Comparison of ENCODE assay signal across 8 mouse cellular contexts in genomic region chr8:81341191-81341590, GRCm38 (mm10). TPM values are rescaled to one million over a fixed set of nuclear protein-coding genes. Genes with fewer than 3 reads are reported as not detected.
DNase-seq lines count a peak whose midpoint lies in the region; ATAC-seq lines count a peak whose summit lies in the region.

No protein-coding gene starts in this region.

- ATAC-seq in heart, embryonic 14.5 days (ENCODE audit: insufficient number of reproducible peaks, insufficient read depth, low FRiP score, low read depth), result no peak
- ATAC-seq in embryonic facial prominence, embryonic 11.5 days (replicated peaks; ENCODE audit: insufficient number of reproducible peaks, low FRiP score, low TSS enrichment, low read depth), result no peak
- ATAC-seq in intestine, embryonic 14.5 days (replicated peaks; ENCODE audit: low FRiP score, low TSS enrichment, low read depth), result peak; percentile 18; the same call in 1 of the 2 replicates

- H3K36me3 ChIP-seq in heart, embryonic 14.5 days (ENCODE audit: control insufficient read depth, insufficient read depth, low read length), result no peaks in the 10 kb centered on the region
- H3K36me3 ChIP-seq in embryonic facial prominence, embryonic 11.5 days (replicated peaks; ENCODE audit: control insufficient read depth, insufficient read depth, low read depth, low read length), result no peaks in the 10 kb centered on the region
- no peaks in the 10 kb centered on the region for H3K36me3 ChIP-seq in intestine, embryonic 14.5 days (ENCODE audit: control insufficient read depth, insufficient read depth, low read length)
- no peaks in the 10 kb centered on the region for H3K36me3 ChIP-seq in midbrain, embryonic 10.5 days

- 42% methylated on average over 5 of the region's 5 CpGs for WGBS in heart, embryonic 14.5 days
- WGBS in embryonic facial prominence, embryonic 11.5 days, result 52% methylated on average over 5 of the region's 5 CpGs
- WGBS in intestine, embryonic 14.5 days, result 47% methylated on average over 5 of the region's 5 CpGs
- 55% methylated on average over 5 of the region's 5 CpGs for WGBS in midbrain, embryonic 10.5 days

- H3K27me3 ChIP-seq in heart, embryonic 14.5 days (ENCODE audit: control insufficient read depth, insufficient read depth, low read length), result peaks cover 22% of the 10 kb centered on the region
- H3K27me3 ChIP-seq in embryonic facial prominence, embryonic 11.5 days (ENCODE audit: control insufficient read depth, insufficient read depth, low read length), result no peaks in the 10 kb centered on the region
- peaks cover 8% of the 10 kb centered on the region; the same call in 1 of the 2 replicates for H3K27me3 ChIP-seq in intestine, embryonic 14.5 days (replicated peaks; ENCODE audit: control insufficient read depth, insufficient read depth, low read length)
- H3K27me3 ChIP-seq in midbrain, embryonic 10.5 days (ENCODE audit: low read depth, poor library complexity, severe bottlenecking), result peaks cover 21% of the 10 kb centered on the region

- H3K4me1 ChIP-seq in heart, embryonic 14.5 days (ENCODE audit: control insufficient read depth in 2 of 2, insufficient read depth in 2 of 2, low read length in 2 of 2), result peaks cover 4 to 9% of the 10 kb centered on the region in 2 experiments; a peak in 3 of 4 replicates
- H3K4me1 ChIP-seq in embryonic facial prominence, embryonic 11.5 days (ENCODE audit: control insufficient read depth, insufficient read depth, low read length), result no peaks in the 10 kb centered on the region
- no peaks in the 10 kb centered on the region; the same call in 1 of the 2 replicates for H3K4me1 ChIP-seq in intestine, embryonic 14.5 days (replicated peaks; ENCODE audit: control insufficient read depth, insufficient read depth, low read length)
- peaks cover 17% of the 10 kb centered on the region for H3K4me1 ChIP-seq in midbrain, embryonic 10.5 days

- H3K9me3 ChIP-seq in heart, embryonic 14.5 days (ENCODE audit: control insufficient read depth, low read length), result peaks cover 3% of the 10 kb centered on the region; the same call in 1 of the 2 replicates
- no peaks in the 10 kb centered on the region for H3K9me3 ChIP-seq in embryonic facial prominence, embryonic 11.5 days (replicated peaks; ENCODE audit: control insufficient read depth, low read length)
- H3K9me3 ChIP-seq in intestine, embryonic 14.5 days (ENCODE audit: control insufficient read depth, low read length), result no peaks in the 10 kb centered on the region
- no peaks in the 10 kb centered on the region for H3K9me3 ChIP-seq in midbrain, embryonic 10.5 days (replicated peaks)

- H3K27ac ChIP-seq in heart, embryonic 14.5 days (replicated peaks in 1 of 2; ENCODE audit: control insufficient read depth in 1 of 2, insufficient read depth in 1 of 2, low read depth in 2 of 2, low read length in 2 of 2), result no peak overlapping the region
- H3K27ac ChIP-seq in embryonic facial prominence, embryonic 11.5 days (replicated peaks; ENCODE audit: low read depth, low read length), result no peak overlapping the region
- no peak overlapping the region for H3K27ac ChIP-seq in intestine, embryonic 14.5 days (ENCODE audit: low read depth)
- no peak overlapping the region for H3K27ac ChIP-seq in midbrain, embryonic 10.5 days (replicated peaks)

- H3K4me2 ChIP-seq in heart, embryonic 14.5 days (ENCODE audit: low read length), result peak overlapping the region; percentile 97
- H3K4me2 ChIP-seq in embryonic facial prominence, embryonic 11.5 days (ENCODE audit: low read depth, low read length), result peak overlapping the region; percentile 93
- peak overlapping the region; percentile 93 for H3K4me2 ChIP-seq in intestine, embryonic 14.5 days (ENCODE audit: low read length)

- peak overlapping the region in 1 of 2 experiments; percentile 71; a peak in 2 of 4 replicates for H3K4me3 ChIP-seq in heart, embryonic 14.5 days (ENCODE audit: control insufficient read depth in 1 of 2, insufficient read depth in 1 of 2, low read depth in 1 of 2, low read length in 2 of 2)
- no peak overlapping the region for H3K4me3 ChIP-seq in embryonic facial prominence, embryonic 11.5 days (ENCODE audit: low read depth, low read length)
- peak overlapping the region; percentile 52; the same call in 1 of the 2 replicates for H3K4me3 ChIP-seq in intestine, embryonic 14.5 days (ENCODE audit: low read depth, low read length)
- peak overlapping the region; percentile 77 for H3K4me3 ChIP-seq in midbrain, embryonic 10.5 days

- intact Hi-C loops in heart, postnatal 36 days (cut with DNase I), result no loop called here

- no peak overlapping the region for H3K9ac ChIP-seq in heart, embryonic 14.5 days (ENCODE audit: low read length)
- H3K9ac ChIP-seq in embryonic facial prominence, embryonic 11.5 days (replicated peaks; ENCODE audit: low read length), result no peak overlapping the region
- H3K9ac ChIP-seq in intestine, embryonic 14.5 days (ENCODE audit: low read length), result no peak overlapping the region

- no peak for DNase-seq in heart, postnatal 36 days
- DNase-seq in embryonic facial prominence, embryonic 11.5 days (ENCODE audit: low spot score), result no peak
- no peak for DNase-seq in intestine, embryonic 14.5 days (ENCODE audit: low spot score)
- DNase-seq in midbrain, embryonic 10.5 days (ENCODE audit: low spot score), result peak; percentile 12
- no peak for DNase-seq in gastrocnemius, adult 18-20 months (ENCODE audit: low spot score)
- no peak for DNase-seq in adrenal gland, adult 8-10 months
- no peak for DNase-seq in retina, postnatal 1 day

RNA-seq across cellular contexts. Expression of gene Inpp4b, which starts 1.2 kb away (rescaled TPM):
- 12.6 and 15.7 TPM in 2 replicates for polyA plus RNA-seq in heart, embryonic 14.5 days (2014; fragmentation: Nextera tagmentation; extraction: Ambion mirVana)
- 10 to 100 TPM; 62.3 to 68.1 TPM for total RNA-seq in heart, postnatal 36 days (2021)
- 7.8 and 10.0 TPM in 2 replicates for polyA plus RNA-seq in embryonic facial prominence, embryonic 11.5 days (2014; fragmentation: Nextera tagmentation; extraction: Ambion mirVana)
- 6.0 and 6.2 TPM in 2 replicates for polyA plus RNA-seq in intestine, embryonic 14.5 days (2014; fragmentation: Nextera tagmentation; extraction: Ambion mirVana)
- 3.7 and 4.1 TPM in 2 replicates for polyA plus RNA-seq in midbrain, embryonic 10.5 days (2016; fragmentation: Nextera tagmentation; extraction: Ambion mirVana)
- 10 to 100 TPM; 13.6 to 23.3 TPM for total RNA-seq in gastrocnemius, adult 18-20 months (2021)
- 10 to 100 TPM in 2 of 4 experiments, 1 to 10 TPM in 2; 5.6 to 11.1 (median 9.3) TPM for total RNA-seq in adrenal gland, adult 8-10 months (2022)
